Mouse (Mus musculus): ENCODE data around the gene Vps52.

DNA sequence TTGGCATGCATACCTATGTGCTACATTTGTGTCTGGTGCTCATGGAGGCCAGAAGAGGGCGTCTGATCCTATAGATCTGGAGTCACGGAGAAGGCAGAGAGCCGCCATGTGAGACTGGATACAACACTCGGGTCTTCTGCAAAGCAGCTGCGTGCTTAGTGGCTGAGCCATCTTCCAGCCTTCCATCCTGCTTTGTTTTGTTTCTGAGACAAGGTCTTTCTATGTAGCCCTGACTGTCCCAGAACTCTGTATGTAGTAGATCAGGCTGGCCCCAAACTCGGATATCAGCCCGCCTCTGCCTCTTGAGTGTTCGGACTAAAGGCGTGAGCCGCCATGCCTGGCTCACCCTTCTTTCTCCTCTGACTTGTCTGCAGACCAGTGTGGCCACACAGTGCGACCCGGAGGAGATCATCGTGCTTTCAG is 40.6 kb upstream of the Vps52 start:
- no peak for TF ChIP-seq CTCF (IDR thresholded peaks at IDR 0.05; ENCODE audit: control insufficient read depth, insufficient read depth, insufficient read length)
- no peak for TF ChIP-seq MYOG (IDR thresholded peaks at IDR 0.05; ENCODE audit: control insufficient read depth, extremely low read depth, insufficient read length)
- no peak for TF ChIP-seq USF1 (IDR thresholded peaks at IDR 0.05; ENCODE audit: low read depth)
- TF ChIP-seq MAX (IDR thresholded peaks at IDR 0.05) = no peak
- TF ChIP-seq MYOD1 (IDR thresholded peaks at IDR 0.05; ENCODE audit: control insufficient read depth, insufficient read length, low read depth) = no peak
- TF ChIP-seq CEBPB (IDR thresholded peaks at IDR 0.05; ENCODE audit: low read depth) = no peak
- no peak for TF ChIP-seq FOSL1 (IDR thresholded peaks at IDR 0.05; ENCODE audit: insufficient read depth, low read length, poor library complexity, severe bottlenecking)
